Mouse (Mus musculus) cerebral cortex, adult 2 months (tissue): Measurements from ENCODE around the gene Crbn.

Experiments
- WGBS: fragments of 180-500 bp; shearing (Covaris S2); methylation state at CpG from one replicate; pipeline ENCODE4 v1.1.7; 2018; 5-methylcytosine and 5-hydroxymethylcytosine counted together

Crbn gene

GRCm38 (mm10) chr6:106799333-106800226 lies at the start of gene Crbn:
Crbn (minus strand) TSS chr6:106800077.
- WGBS, result 1% methylated on average over 57 of the region's 57 CpGs

- WGBS, result 78% methylated on average over 1 of the region's 1 CpGs
These were observed 40.3 kb upstream of the Crbn start for GRCm38 (mm10) chr6:106840181-106840580.

- 82% methylated on average over 3 of the region's 3 CpGs for WGBS
These were observed 38.2 kb upstream of the Crbn start for GRCm38 (mm10) chr6:106838053-106838452.

- WGBS, result 51% methylated on average over 2 of the region's 2 CpGs
These were observed 35.4 kb upstream of the Crbn start for GRCm38 (mm10) chr6:106835316-106835715.

- 42% methylated on average over 1 of the region's 1 CpGs for WGBS
These were observed 22.5 kb upstream of the Crbn start for GRCm38 (mm10) chr6:106822329-106822728.

- WGBS, result 85% methylated on average over 3 of the region's 3 CpGs
These were observed 20.0 kb upstream of the Crbn start for GRCm38 (mm10) chr6:106819906-106820305.

GRCm38 (mm10) chr6:106810686-106811085 lies 10.8 kb upstream of the Crbn start:
- 71% methylated on average over 3 of the region's 3 CpGs for WGBS

- WGBS, result 58% methylated on average over 2 of the region's 2 CpGs
These were observed 9.3 kb upstream of the Crbn start for GRCm38 (mm10) chr6:106809161-106809560.

- WGBS, result 16% methylated on average over 2 of the region's 2 CpGs
These were observed 5.0 kb upstream of the Crbn start for GRCm38 (mm10) chr6:106804904-106805303.

- WGBS, result 43% methylated on average over 5 of the region's 5 CpGs
These were observed 315 bp upstream of the Crbn start for GRCm38 (mm10) chr6:106800227-106800557.

GRCm38 (mm10) chr6:106794094-106794814 lies 5.6 kb downstream of the Crbn start:
- WGBS, result 84% methylated on average over 13 of the region's 13 CpGs

- WGBS, result 89% methylated on average over 10 of the region's 10 CpGs
These were observed 6.3 kb downstream of the Crbn start for GRCm38 (mm10) chr6:106793621-106794020.

- WGBS, result 85% methylated on average over 7 of the region's 7 CpGs
These were observed 6.8 kb downstream of the Crbn start for GRCm38 (mm10) chr6:106793088-106793487.

GRCm38 (mm10) chr6:106792486-106792885 lies 7.4 kb downstream of the Crbn start:
- 81% methylated on average over 5 of the region's 5 CpGs for WGBS

GRCm38 (mm10) chr6:106791429-106791828 lies 8.4 kb downstream of the Crbn start:
- WGBS, result 77% methylated on average over 8 of the region's 8 CpGs

- 79% methylated on average over 3 of the region's 3 CpGs for WGBS
These were observed 12.7 kb downstream of the Crbn start for GRCm38 (mm10) chr6:106787138-106787537.

GRCm38 (mm10) chr6:106770046-106770445 lies 29.8 kb downstream of the Crbn start:
- WGBS, result 8% methylated on average over 4 of the region's 4 CpGs

- WGBS, result under 1% methylated on average over 33 of the region's 33 CpGs
These were observed 30.5 kb downstream of the Crbn start for GRCm38 (mm10) chr6:106769290-106769866.

- 5% methylated on average over 35 of the region's 35 CpGs for WGBS
These were observed 31.1 kb downstream of the Crbn start, which contains the start of gene Trnt1 for GRCm38 (mm10) chr6:106768640-106769289. Trnt1 (plus strand) TSS chr6:106769120.

- 79% methylated on average over 4 of the region's 4 CpGs for WGBS
These were observed 33.1 kb downstream of the Crbn start for GRCm38 (mm10) chr6:106766774-106767173.

- 83% methylated on average over 1 of the region's 1 CpGs for WGBS
These were observed 34.0 kb downstream of the Crbn start for GRCm38 (mm10) chr6:106765892-106766291.

GRCm38 (mm10) chr6:106761486-106761885 lies 38.4 kb downstream of the Crbn start:
- WGBS, result 71% methylated on average over 1 of the region's 1 CpGs
